Mouse (Mus musculus) lung, postnatal 36 days (tissue): ENCODE measurements around the gene Zfpm1.

Experiments used
- DNase-seq: peaks from one replicate; pipeline ENCODE4 v3.0.0; 2022; ENCODE audit warnings: mixed read lengths

Zfpm1 gene

GRCm38 (mm10) chr8:122350309-122351089 lies 68.6 kb downstream of the Zfpm1 start:
- no peak for DNase-seq

- peak; percentile 21 for DNase-seq
These were observed 72.2 kb downstream of the Zfpm1 start for GRCm38 (mm10) chr8:122354157-122354556.

GRCm38 (mm10) chr8:122355642-122356606 lies 74.0 kb downstream of the Zfpm1 start:
- DNase-seq = peak; percentile 45

GRCm38 (mm10) chr8:122357202-122357601 lies 75.3 kb downstream of the Zfpm1 start:
- DNase-seq = no peak

- no peak for DNase-seq
These were observed 75.7 kb downstream of the Zfpm1 start for GRCm38 (mm10) chr8:122357641-122358040.

DNA sequence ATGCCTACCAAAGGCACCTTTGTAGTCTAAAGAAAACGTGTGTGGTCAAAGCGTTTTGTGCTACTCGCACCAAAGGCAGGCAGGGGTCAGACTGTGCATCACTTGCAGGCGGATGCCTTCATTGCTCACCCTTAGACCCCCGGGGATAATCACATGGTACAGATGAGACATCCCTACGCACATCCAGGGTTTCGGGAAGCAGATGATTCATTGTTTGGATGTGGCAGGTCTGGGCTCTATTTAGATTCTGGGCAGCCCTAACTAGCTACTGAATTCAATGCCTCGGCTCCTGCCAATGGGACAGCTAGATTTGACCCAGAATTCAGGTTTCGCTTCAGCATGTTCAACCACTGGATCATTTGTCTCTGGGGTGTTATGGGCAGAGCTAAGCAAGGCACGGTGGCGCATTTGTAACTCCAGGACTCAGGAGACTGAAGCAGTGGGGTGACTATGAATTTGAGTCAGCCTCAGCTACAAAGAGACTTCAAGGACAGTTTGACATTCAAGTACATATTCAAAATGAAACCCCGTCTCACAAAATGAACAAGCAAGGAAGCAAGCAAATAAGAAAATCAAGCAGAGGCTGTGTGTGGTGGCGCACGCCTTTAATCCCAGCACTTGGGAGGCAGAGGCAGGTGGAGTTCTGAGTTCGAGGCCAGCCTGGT lies 77.3 kb downstream of the Zfpm1 start:
- DNase-seq = no peak

- DNase-seq = no peak
These were observed 78.9 kb downstream of the Zfpm1 start, which contains the start of gene Trhr2 for GRCm38 (mm10) chr8:122360696-122361416. Gene Trhr2 (minus strand): TSS chr8:122360746.

- DNase-seq = no peak
These were observed 80.3 kb downstream of the Zfpm1 start for GRCm38 (mm10) chr8:122362271-122362670.

DNA sequence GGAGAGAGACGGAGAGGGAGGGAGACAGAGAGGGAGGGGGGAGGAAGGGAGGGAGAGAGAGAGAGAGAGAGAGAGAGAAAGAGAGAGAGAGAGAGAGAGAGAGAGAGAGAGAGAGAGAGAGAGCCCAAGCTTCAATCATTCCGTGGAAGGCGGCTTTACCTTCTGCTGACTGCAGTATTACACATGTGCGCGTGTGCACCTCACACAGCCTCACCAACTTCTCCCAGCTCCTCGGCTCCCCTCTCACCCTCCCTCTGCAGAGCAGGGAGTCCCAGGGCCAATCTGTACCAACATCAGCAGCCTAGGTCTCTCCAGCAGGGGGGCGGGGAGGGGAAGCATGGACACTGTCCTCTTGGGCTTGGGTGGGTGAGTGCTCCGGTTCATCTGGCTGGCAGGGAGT lies 81.0 kb downstream of the Zfpm1 start:
- no peak for DNase-seq

GRCm38 (mm10) chr8:122368494-122368893 lies 86.6 kb downstream of the Zfpm1 start:
- no peak for DNase-seq

- DNase-seq = peak; percentile 84
These were observed 87.7 kb downstream of the Zfpm1 start for GRCm38 (mm10) chr8:122369665-122370064.

DNA sequence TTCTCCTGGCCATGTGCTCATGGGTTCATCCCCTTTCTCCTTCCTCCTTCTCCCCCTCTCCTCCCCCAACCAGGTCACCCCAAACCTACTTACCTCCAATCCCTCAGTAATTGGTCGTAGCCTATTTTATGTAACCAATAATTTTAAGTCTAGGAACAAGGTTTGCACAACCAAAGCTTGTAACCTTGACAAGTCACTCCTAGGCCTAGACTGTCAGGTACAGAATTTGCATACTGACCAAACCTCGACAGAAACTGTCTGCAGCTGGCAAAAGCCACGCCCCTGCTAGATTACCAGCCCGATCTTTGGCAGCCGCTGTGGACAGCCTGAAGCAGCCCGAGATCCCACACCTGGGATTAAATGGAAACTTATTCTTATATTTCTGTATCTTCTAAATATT lies 89.8 kb downstream of the Zfpm1 start:
- DNase-seq = no peak

DNA sequence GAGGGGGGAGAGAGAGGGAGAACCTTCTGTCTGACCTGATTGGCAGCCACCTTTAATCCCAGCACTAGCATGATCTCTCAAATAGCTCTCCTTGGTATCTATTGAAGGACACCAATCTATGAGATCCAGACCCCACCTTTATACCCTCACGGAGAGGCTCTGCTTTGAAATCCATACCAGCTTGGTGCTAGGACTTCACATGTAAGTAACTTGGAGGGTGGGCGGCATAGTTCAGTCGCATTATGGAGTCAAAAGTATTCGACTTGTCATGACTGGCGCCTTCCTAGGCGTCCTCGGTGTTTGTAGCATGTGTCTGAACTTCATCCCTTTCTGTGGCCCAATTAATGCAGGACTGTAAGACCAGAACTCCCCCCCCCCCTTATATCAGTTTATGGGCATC lies 93.4 kb downstream of the Zfpm1 start:
- no peak for DNase-seq

DNA sequence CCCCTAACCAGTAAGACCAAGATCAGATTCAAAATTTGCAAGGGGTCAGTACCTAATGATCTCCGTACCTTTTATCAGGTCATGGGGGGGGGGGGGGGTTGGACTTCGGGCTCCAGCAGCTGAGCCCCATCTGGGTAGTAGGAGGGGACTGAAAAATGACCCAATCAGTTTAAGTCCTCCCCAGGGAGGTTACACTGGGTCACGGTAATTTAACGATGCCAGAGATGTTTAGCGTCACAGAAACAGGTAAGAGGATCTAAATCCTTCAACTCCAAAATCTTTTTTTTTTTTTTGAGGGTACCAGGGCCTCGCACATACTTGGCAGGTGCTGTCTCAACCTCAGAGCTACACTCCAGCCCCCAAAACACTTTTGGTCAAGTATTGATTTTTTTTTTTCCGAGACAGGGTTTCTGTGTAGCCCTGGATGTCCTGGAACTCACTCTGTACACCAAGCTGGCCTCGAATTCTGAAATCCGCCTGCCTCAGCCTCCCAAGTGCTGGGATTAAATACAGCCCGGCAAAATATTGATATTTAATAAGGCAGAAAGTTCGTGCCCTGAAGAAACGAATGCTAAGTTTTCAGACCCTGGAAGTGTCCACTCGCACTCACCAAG lies 93.9 kb downstream of the Zfpm1 start:
- no peak for DNase-seq

DNA sequence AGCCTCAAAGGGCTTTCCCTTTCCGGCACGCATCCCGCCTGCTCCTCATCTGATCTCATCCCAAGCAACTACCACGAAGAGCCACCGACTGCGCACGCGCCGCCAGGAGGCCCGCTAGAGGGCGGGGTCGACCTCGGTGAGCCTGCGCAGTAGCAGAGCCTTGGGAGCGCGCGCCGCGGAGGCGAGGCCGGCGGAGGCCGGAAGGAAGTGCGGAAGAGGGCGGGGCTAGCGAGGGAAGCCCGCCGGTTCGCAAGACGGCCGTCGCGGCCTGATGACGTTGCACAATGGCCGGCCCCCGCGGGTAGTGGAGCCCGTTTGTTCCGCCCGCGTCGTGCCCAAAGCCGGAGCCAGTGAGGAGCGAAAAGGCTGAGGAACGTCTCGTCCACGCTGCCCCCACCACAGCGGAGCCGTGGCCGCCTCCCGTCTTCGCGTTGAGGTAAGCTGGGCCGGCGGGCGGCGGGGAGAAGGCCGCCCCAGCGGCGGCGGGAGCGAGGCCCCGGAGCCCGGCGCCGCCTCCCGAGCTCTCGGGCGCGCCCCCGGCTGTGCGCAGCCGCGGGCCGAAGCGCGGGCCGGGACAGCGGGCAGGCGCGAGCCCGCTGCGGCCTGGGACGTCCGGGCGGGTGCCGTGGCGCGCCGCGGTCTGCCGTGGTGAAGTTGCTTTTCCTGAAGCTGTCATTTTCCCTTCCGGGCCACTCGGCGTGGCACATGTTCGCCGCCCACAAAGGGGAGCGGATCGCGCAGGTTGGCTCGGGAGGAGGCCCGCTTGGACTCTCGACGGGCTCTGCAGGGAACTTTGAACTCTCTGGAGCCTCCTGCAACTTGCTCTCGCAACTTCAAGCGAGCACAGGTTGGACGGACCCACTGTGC lies 94.7 kb downstream of the Zfpm1 start, which contains the start of gene Zc3h18:
Gene Zc3h18, plus strand, starts transcription at position 245 of the 867 bp plus-strand sequence.
- DNase-seq = peak; percentile 99

DNA sequence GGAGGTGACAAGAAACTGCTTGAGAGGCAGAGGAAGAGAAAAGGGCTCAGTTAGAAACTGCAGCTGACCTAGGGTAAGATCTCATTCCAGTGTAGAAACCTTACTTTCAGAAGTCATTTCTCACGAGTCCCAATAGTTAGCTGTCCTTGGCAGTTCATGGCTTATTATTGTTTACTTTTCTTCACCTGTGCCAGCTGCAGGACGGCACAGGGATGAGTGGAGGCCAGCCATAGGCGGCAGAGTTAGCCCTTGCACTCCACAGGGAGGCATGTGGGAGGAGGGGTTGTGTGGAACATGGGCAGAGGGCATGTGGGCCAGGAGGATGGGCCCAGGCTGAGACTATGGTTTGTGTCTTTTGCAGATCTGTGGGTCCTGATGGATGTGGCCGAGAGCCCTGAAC lies 101.1 kb downstream of the Zfpm1 start:
- no peak for DNase-seq
